Mouse (Mus musculus) myocyte (in vitro differentiated cells): ENCODE data around the gene Ramp2. TPM values are rescaled to one million over a fixed set of nuclear protein-coding genes. Genes with fewer than 3 reads are reported as not detected.

ENCODE experiments used
- H3K27me3 ChIP-seq: one replicate; pipeline ENCODE4 v1.6.1; 2011; ENCODE audit not compliant: control insufficient read depth, insufficient read depth, insufficient read length
- H3K36me3 ChIP-seq: one replicate; pipeline ENCODE4 v1.6.1; 2011; ENCODE audit not compliant: control insufficient read depth, insufficient read depth
- H3K4me2 ChIP-seq: one replicate; pipeline ENCODE4 v1.6.1; 2011; ENCODE audit warnings: low read depth, control low read depth
- H3K4me3 ChIP-seq: one replicate; pipeline ENCODE4 v1.5.1; 2011; ENCODE audit warnings: mild to moderate bottlenecking, control low read depth, moderate library complexity
- H3K79me2 ChIP-seq: one replicate; pipeline ENCODE4 v1.6.1; 2011; ENCODE audit not compliant: control insufficient read depth, insufficient read depth
- H3ac ChIP-seq: one replicate; pipeline ENCODE4 v1.6.1; 2011; ENCODE audit not compliant: control insufficient read depth, insufficient read length
- CEBPB ChIP-seq: IDR thresholded peaks from 2 replicates; pipeline ENCODE4 v1.6.1; 2011; ENCODE audit warnings: mild to moderate bottlenecking, moderate library complexity; ENCODE audit not compliant: poor library complexity, insufficient read depth, severe bottlenecking
- E2F4 ChIP-seq: IDR thresholded peaks from one replicate; pipeline ENCODE4 v1.6.1; 2011; ENCODE audit warnings: mild to moderate bottlenecking, control low read depth, moderate library complexity; ENCODE audit not compliant: insufficient read depth
- MAX ChIP-seq: IDR thresholded peaks from one replicate; pipeline ENCODE4 v1.6.1; 2011; ENCODE audit warnings: low read depth, mild to moderate bottlenecking, control low read depth
- MYOD1 ChIP-seq, 3 experiments: IDR thresholded peaks; one replicate each; pipeline ENCODE4 v1.6.1; 2011; ENCODE audit warnings: control low read depth in 2 of 3, low read depth in 2 of 3, mild to moderate bottlenecking in 2 of 3, moderate library complexity in 1 of 3; ENCODE audit not compliant: insufficient read length in 2 of 3, control insufficient read depth in 1 of 3
- MYOG ChIP-seq, 3 experiments: IDR thresholded peaks; one replicate each; pipeline ENCODE4 v1.6.1; 2011; ENCODE audit warnings: control low read depth in 2 of 3, low read depth in 2 of 3, mild to moderate bottlenecking in 2 of 3; ENCODE audit not compliant: insufficient read length in 2 of 3, control insufficient read depth in 1 of 3, insufficient read depth in 1 of 3
- POLR2A ChIP-seq: IDR thresholded peaks from one replicate; pipeline ENCODE4 v1.6.1; 2011; ENCODE audit warnings: low read depth, mild to moderate bottlenecking, control low read depth, moderate library complexity; ENCODE audit not compliant: insufficient read length
- POLR2AphosphoS2 ChIP-seq: IDR thresholded peaks from one replicate; pipeline ENCODE4 v1.6.1; 2011; ENCODE audit warnings: low read depth, control low read depth; ENCODE audit not compliant: insufficient read length
- REST ChIP-seq: IDR thresholded peaks from one replicate; pipeline ENCODE4 v1.6.1; 2011; ENCODE audit warnings: mild to moderate bottlenecking, control low read depth, moderate library complexity; ENCODE audit not compliant: insufficient read depth, insufficient read length
- SRF ChIP-seq: IDR thresholded peaks from one replicate; pipeline ENCODE4 v1.6.1; 2011; ENCODE audit warnings: low read depth; ENCODE audit not compliant: control insufficient read depth, insufficient read length
- TCF12 ChIP-seq: IDR thresholded peaks from one replicate; pipeline ENCODE4 v1.6.1; 2011; ENCODE audit warnings: mild to moderate bottlenecking, control low read depth; ENCODE audit not compliant: poor library complexity, insufficient read depth, severe bottlenecking
- TCF3 ChIP-seq: IDR thresholded peaks from one replicate; pipeline ENCODE4 v1.6.1; 2011; ENCODE audit warnings: low read depth, control low read depth; ENCODE audit not compliant: insufficient read length
- USF1 ChIP-seq: IDR thresholded peaks from one replicate; pipeline ENCODE4 v1.6.1; 2011; ENCODE audit warnings: low read depth, mild to moderate bottlenecking, control low read depth, moderate library complexity
- polyA plus RNA-seq: library from polyadenylated mRNA; unstranded; fragments of >200 nt; fragmentation: generic; extraction: Trizol; gene quantifications from one replicate; pipeline ENCODE4 v1.2.1, GENCODE M21; 2012; ENCODE audit warnings: missing spikeins

Gene Ramp2
- polyA plus RNA-seq, 1 experiment, result 2.5 TPM

GRCm38 (mm10) chr11:101276319-101277070, 30.7 kb downstream of the Ramp2 start:
- peaks cover 2% of the 10 kb centered on the region for H3K27me3 ChIP-seq
- TF ChIP-seq POLR2A, result no peak
- no peak for TF ChIP-seq MAX
- no peak for TF ChIP-seq POLR2AphosphoS2
- no peak for TF ChIP-seq USF1
- no peak for TF ChIP-seq MYOG (IDR thresholded peaks at IDR 0.05; ENCODE audit: control insufficient read depth in 1 of 3, insufficient read depth in 1 of 3, insufficient read length in 2 of 3, low read depth in 2 of 3)
- TF ChIP-seq E2F4, result no peak
- no peak for TF ChIP-seq MYOD1 (IDR thresholded peaks at IDR 0.05; ENCODE audit: control insufficient read depth in 1 of 3, insufficient read length in 2 of 3, low read depth in 2 of 3)
- TF ChIP-seq TCF12, result no peak
- no peak for TF ChIP-seq SRF
- no peak for TF ChIP-seq TCF3
- H3K4me2 ChIP-seq, result no peak overlapping the region
- no peaks in the 10 kb centered on the region for H3K36me3 ChIP-seq
- no peaks in the 10 kb centered on the region for H3K79me2 ChIP-seq
- peak overlapping the region; percentile 57 for H3K4me3 ChIP-seq
- H3ac ChIP-seq, result no peak overlapping the region

GRCm38 (mm10) chr11:101277381-101278222, 31.8 kb downstream of the Ramp2 start:
- no peaks in the 10 kb centered on the region for H3K36me3 ChIP-seq
- no peaks in the 10 kb centered on the region for H3K27me3 ChIP-seq
- TF ChIP-seq POLR2A (no peak), TCF12 (no peak), E2F4 (no peak), POLR2AphosphoS2 (no peak), TCF3 (no peak), USF1 (no peak), MAX (no peak), SRF (no peak), MYOG (IDR thresholded peaks at IDR 0.05; ENCODE audit: control insufficient read depth in 1 of 3, insufficient read depth in 1 of 3, insufficient read length in 2 of 3, low read depth in 2 of 3) (no peak), CEBPB (no peak), MYOD1 (IDR thresholded peaks at IDR 0.05; ENCODE audit: control insufficient read depth in 1 of 3, insufficient read length in 2 of 3, low read depth in 2 of 3) (no peak), REST (no peak)
- peak overlapping the region; percentile 57 for H3K4me3 ChIP-seq
- peak overlapping the region; percentile 3 for H3ac ChIP-seq
- H3K79me2 ChIP-seq, result no peaks in the 10 kb centered on the region
- peak overlapping the region; percentile 96 for H3K4me2 ChIP-seq

DNA sequence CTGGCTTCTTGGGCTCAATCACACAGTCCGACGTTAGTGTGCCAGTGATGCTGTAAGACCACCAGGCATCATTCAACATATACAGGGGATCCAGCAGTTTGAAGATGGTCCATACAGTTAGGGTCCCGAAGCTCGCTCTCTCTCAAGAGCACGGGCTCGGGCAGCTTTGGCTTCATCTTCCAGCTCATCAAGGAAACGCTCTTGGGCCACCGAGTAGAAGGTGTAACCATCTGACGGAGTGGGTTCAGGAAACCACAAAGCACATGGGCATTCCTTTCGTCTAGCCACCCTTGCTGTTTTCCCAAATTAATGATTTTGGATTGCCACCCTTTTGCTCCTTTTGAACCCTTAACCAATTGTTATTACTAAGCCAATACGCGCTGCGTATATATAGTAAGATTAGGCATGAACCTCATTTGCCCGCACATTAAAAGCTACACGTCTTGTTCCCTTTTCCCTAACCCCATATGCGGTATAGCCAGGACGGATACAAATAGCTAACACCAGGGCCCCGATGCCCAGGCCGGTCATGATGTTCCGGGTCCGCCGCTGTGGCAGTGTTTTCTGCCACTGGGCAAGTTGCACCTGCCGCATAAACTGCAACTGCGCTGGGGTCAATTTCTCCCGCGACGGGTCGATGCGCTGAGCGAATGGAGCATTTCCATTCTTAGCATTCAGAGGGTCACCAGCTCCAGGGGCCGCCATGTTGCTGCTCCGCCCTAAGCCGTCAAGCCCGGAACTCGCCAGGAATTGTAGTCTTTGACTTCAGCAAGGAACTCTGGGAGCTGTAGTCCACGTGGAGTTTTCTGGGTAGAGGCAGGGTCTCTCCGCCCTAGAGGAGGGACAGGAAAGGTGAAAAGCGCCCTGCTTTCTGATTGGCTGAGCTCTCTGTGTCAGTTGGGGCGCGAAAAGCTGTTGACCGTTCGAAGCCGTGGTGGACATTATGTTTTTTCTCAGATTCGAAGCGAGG, 32.7 kb downstream of the Ramp2 start, which contains the start of the genes Cntd1 and Coa3:
Gene Cntd1 (plus strand): TSS at position 790 of the 970 bp plus-strand sequence.
Gene Coa3 (minus strand): TSS at position 892 of the 970 bp plus-strand sequence.
- Histone ChIP-seq H3K4me2 (peak within 1 kb of the TSS; percentile 96), H3K79me2 (no peaks in the 10 kb centered on the region), H3K36me3 (no peaks in the 10 kb centered on the region), H3ac (peak within 1 kb of the TSS; percentile 3), H3K4me3 (peak within 1 kb of the TSS; percentile 57), H3K27me3 (no peaks in the 10 kb centered on the region)
- TF ChIP-seq POLR2AphosphoS2, result peak; percentile 69
- TF ChIP-seq POLR2A, result peak; percentile 79
- TF ChIP-seq E2F4, result no peak

DNA sequence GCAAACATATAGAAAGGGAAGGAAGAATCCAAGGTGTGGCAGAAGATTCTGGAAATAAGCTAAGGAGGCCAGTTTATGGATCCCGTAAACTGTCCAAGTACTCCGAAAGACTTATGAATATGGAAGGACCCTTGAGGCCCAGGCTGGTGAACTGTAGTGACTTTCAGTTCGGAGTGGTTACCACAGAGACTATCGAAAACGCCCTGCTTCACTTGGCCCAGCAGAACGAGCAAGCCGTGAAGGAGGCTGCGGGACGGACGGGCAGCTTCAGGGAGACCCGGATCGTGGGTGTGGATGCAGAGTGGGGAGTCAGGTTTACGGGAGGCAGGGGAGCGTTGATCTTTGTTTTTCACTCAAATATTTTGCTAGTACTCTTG, 33.4 kb downstream of the Ramp2 start:
- Histone ChIP-seq H3K36me3 (no peaks in the 10 kb centered on the region), H3K4me3 (peak overlapping the region; percentile 57), H3ac (no peak overlapping the region), H3K4me2 (peak overlapping the region; percentile 96), H3K27me3 (no peaks in the 10 kb centered on the region), H3K79me2 (no peaks in the 10 kb centered on the region)
- TF ChIP-seq USF1 (no peak), MYOD1 (IDR thresholded peaks at IDR 0.05; ENCODE audit: control insufficient read depth in 1 of 3, insufficient read length in 2 of 3, low read depth in 2 of 3) (no peak), REST (no peak)
